Mouse (Mus musculus) thymus, postnatal 4 days (tissue): ENCODE measurements around the gene Isoc2a.
A peak's percentile ranks its signal among the peaks of the same experiment; 100 is the strongest.
"Not testable (repeated sequence)": the region's sequence is repeated elsewhere in the genome, so short reads cannot be mapped to it uniquely, and the experiment has no call there.

Experiments used
- DNase-seq: peaks from one replicate; pipeline ENCODE4 v3.0.0; 2021

The Isoc2a gene

DNA sequence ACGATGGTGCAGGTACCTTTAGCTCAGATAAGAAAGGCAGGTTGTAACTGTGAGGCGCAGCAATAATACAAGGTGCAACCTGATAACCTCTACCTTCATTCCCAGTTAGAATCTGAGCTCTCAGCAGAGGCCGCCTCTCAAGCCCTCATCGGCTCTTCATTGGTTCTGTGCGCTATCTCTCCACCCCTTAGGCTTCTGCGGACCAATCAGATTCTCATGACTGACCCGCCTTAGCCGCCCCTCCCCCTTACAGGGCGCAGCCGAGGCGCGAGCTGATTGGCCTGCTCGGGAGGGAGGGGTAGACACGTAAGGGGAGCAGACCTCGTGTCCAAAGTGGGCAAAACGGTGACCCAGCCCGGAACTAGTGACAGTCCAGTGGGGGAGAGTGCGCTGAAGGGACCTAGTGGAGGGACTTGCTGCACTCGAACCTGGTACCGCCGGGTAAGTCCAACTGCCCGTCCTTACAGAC lies at the start of gene Isoc2a:
TSS of gene Isoc2a (plus strand) at position 401 of the 469 bp plus-strand sequence.
- DNase-seq: peak; percentile 86

DNA sequence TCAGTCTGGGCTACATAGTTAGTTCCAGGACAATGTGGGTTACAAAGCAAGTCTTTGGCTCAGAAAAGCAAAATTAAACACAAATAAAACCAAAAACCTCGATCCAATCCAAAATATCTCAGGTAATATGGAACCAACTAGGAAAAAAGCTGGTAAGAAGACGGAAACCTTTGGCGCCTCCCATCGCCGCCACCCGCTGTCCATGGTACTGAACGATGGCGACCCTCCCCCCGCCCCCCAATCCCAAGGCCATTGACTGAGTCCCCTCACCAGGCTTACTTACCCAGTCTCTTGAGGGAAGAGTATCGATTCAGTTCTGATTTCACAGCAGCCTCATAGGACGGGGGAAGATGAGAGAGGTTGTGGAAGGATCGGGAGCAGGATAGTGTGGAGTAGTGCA lies 46.5 kb upstream of the Isoc2a start:
- DNase-seq: no peak

DNA sequence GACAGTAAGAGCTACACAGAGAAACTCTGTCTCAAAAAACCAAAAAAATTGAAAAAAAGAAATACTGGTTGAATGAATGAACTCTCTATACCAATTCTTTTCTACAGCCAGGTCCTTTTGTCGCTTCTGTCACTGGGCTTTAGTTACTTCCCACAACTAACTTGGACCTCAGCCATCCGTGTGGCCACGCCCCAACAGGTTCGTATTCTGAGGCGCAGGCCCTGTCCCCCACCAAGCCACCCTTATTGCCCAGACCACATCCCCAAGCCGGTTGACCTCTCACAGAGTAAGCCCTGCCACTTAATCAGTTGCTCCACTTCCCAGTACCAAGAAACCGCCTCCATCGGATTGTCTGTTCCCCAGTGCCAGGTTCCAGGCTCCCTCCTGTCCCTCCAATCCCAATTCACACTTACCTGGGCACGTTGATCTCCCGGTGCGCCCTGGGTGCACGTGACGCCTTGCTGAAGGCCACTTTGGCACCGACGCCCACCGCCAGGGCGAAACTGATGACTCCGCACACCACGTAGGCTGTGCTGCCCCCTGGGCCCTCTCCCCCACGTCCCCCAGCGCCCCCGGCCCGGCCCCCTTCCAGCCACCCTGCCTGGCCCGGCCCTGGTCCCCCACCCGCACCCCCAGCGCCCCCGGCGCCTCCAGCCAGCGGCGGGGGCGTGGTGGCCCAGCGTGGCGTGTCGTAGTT lies 41.2 kb upstream of the Isoc2a start:
- no peak for DNase-seq

DNA sequence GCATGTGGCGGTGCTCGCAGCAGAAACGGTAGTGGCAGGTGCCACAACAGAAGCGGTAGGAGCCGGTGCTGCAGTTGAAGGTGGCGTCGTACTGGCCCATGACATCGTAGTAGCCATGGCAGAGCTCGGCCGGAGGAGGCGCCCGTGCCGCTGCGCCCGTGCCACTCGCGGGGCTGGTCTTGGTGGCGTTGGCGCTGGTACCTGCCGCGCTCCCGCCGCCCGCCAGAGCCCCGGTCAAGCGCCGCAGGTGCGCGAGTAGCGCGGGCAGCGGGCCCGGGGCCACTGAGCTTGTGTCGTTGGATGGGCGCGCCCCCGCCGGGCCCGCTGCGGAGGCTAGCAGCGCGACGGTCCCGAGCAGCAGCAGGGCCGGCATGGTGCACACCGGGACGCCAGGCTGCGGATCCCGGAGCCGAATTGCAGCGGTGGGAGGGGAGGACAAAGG lies 40.6 kb upstream of the Isoc2a start:
- DNase-seq: peak; percentile 77

DNA sequence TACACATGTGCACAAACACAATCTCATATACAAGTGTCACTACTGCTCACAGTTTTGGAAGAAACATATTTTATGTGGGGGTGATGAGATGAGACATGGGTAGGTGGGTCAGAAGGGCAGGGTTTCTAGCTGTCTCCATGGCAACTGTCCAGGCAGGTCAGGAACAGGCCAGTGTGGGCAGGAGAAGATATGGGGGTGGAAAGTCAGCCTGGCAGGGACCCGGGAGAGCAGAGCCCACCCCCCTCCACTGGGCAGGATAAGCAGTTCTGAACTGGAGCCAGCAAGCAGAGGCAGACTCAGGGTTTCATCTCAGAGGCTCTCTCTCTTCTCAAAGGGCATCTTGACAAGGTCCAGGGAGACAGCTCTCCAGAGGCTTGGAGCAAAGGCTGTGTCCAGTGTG lies 39.3 kb upstream of the Isoc2a start:
- no peak for DNase-seq

DNA sequence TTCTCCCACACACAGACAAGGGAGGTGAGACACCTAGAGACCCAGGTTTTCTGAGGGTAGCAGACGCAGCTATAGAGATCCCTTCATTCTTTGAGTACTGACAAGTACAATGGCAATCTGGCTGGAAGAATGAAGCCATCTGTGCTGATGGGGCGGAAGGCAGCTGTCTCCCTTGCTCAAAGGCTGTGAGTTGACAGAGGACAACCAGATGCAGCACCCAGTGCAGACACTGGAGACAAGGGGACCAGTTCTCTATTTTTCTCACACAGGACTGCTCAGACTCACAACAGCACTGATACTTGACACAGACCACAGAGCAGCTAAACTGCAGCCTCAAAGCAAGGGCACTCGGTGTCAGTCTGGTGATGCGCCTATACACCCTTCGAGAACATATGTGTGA lies 34.9 kb upstream of the Isoc2a start:
- DNase-seq: no peak

DNA sequence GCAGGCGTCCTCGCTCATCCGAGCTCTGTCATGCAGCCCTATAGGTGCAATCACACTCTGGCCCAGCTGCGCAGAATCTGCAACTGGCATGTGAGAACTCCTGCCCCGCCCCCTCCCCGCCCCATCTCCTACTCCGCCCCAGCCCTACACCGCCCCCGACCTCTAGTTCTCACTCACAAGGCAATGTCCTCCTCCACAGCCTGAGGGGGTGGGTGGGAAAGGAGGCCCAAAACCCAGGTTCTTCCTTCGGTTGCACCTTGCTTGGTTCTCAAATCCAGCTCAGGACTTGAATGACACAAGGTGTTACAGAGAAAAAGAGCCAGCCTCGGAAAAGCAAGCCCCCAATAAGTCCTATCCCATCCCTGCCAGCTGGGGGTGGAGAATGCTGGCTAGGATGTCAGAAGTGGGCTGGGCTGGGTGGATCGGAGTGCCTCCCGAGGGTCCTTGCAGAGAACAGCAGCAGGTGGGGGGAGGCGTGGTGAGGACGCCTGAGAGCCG lies 34.3 kb upstream of the Isoc2a start:
- peak; percentile 60 for DNase-seq

DNA sequence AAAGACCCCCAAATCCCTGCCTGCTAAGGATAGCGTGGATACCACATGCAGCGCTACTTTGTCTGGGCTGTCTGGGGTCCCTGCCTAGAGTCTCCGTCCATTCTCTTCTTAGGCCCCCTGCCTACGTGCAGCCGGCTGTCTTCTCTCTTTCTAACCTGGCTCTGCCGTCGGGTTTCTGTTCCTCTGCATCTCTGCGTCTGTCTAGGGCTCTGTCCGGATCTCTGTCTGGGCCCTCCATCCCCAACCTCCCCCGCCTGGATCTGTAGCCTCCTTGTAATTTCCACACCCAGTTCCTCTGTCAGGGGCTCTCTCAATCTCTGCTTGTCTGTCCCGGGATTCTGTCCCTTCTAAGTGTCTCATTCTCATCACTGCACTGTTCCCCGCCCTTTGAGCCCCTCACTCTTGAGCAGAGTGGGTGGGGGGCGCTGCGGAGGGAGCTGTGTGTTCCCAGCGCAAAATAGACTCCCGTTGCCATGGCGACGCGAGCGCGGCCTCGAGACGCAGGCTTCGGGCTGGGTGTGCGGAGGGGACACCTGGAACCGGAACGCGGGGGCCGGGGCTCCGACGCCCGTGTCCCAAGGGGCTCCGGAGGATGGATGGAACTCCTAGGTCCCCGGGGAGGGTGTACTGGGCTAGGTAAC lies 33.2 kb upstream of the Isoc2a start:
- DNase-seq: peak; percentile 49

DNA sequence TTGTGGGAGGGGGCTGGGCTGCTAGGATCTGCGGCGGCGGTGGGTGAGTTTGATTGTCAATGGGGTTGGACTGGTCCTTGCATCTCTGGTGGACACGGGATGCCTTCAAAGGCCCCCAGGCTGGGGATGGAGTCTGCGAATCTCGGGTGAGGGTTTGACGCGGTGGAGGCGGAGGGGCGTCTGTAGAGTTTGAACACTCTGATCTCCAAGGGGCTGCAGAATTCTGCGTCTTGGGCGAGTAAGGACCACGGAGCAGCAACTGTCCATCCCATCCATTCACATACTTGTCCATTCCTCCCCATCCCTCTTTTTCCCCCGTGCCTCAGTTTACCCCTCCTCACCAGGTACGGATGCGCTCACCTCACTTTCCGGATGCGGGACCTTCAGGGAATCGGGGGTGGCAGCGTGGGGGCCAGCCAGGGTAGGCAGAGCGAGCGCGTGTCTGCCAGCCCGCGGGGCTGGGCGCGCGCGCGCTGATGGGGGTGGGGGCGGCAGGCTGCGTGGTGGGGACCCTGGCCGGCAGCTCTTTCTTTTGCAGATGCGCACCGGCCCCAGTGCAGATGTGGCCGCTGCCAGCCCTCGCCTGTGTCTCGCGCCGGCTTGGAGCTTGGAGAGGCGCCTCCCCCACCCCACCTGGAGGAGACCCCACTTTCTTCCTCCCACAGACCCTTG lies 32.6 kb upstream of the Isoc2a start, which contains the start of gene Shisa7:
TSS of gene Shisa7 (minus strand) at position 452 of the 672 bp plus-strand sequence.
- no peak for DNase-seq

DNA sequence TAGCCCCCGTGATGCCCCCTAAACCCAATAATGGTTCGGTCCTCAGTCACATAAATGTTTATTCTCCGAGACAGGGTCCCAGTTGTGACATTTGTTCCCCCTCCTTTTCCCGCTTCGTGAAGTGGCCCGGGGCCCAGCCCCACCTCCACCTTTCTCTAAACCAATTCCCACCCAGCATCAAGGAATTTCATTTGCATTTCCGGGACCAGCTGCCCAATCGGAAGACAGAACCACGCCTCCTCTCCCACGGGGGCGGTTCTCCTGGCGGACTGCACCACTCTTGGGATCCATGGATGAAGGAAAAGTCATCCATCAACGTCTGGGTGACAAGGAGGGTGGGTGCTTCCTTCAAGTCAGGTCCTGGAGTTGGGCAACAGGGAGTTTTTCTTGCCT lies 32.0 kb upstream of the Isoc2a start:
- DNase-seq: peak; percentile 26

DNA sequence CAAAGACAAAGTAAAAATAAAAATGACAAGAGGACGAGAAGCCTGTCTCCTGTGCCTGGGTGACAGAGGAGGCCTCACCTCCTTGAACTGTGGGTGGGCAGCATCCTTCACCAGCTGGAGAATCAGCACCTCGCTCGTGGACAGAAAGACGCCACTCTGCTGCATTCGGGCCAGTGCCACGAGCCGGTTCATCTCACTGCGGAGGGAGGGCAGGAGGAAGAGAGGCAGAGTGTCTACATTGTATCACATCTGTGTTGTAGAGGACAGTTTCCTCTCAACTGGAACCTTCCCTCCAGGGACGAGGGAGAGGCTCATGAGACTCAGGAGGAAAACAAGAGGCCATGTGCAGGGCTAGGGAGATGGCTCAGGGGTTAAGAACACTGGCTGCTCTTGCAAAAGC lies 27.6 kb upstream of the Isoc2a start:
- no peak for DNase-seq

DNA sequence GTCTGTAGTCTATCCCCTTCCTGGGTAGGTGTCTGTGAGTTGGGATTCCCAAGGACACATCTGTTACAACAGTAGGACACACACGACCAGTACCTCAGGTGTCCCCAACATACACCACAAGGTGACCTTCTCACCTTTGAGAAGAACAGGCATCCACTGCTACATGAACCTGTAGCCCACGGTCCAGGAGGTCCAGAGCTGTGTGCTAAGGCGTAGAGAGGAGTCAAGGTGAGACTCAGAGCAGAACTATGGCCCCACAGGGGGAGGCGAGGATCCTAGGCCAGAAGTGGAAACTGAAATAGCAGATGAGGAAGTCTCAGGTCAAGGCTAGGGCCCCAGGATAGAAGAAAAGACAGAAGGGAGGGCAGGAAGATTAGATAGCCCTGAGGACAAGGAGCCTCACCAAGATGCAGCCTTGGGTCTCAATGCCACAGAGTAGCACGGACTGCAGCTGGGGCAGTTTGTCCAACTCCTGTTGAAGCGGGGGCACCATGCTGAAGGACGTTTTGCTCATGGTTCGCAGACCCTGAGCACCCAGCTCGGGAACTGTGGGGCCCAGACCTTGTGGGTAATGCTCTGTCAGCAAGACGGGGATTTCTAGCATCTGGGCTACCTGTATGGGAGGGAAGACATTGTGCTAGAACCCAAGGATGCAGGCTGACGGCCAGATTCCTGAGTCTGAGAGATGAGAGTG lies 26.2 kb upstream of the Isoc2a start:
- no peak for DNase-seq

DNA sequence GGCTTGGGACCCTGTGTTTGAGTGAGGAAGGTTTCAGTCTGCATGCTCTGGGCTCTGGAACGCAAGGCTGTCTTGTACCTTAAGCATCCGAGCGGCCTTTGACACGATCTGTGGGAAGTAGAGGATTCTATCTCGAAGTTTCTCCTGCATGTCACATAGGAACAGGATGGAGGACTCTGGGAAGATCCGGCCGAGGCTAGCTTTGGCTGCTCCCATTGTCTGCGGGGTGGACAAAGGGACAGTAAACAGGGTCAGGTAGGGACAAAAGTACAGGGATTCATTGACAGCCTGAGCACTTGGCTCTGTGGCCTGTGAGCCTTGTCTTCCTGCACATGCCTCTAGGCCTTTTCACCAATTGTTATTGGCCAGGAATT lies 25.7 kb upstream of the Isoc2a start:
- no peak for DNase-seq

DNA sequence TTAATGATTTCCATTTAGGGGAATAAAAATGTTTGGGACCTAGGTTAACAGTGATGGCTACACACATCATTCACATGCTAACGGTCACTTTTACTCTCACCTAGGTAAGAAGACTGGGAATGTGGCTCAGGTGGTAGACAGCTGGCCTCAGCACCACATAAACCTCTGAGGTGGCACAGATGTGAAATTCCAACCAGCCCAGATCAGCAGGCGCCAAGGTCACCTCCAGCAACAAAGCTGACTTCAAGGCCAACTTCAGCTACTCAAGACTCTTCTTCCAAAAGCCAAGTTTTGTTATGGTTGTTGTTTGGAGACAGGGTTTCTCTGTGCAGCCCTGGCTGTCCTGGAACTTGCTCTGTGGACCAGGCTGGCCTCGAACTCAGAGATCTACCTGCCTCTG lies 23.3 kb upstream of the Isoc2a start:
- no peak for DNase-seq

DNA sequence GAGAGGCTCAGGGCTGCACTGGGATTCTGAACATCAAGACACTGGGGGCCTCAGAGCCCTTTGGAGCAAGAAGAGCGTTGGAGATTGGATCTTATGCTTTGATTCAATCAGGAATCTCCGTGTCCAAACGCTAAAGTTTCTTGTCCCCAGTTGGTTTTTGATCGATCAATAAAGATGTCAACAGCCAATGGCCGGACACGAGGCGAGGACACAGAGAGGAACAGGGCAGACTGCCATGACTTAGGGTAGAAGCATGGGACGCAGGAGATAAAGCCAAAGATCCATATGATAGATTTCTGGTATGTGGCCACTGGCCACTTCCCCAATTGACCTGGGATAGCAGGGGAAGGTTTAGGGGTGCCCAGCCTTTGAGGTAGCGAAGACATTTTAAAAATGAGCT lies 20.4 kb upstream of the Isoc2a start:
- DNase-seq: no peak

DNA sequence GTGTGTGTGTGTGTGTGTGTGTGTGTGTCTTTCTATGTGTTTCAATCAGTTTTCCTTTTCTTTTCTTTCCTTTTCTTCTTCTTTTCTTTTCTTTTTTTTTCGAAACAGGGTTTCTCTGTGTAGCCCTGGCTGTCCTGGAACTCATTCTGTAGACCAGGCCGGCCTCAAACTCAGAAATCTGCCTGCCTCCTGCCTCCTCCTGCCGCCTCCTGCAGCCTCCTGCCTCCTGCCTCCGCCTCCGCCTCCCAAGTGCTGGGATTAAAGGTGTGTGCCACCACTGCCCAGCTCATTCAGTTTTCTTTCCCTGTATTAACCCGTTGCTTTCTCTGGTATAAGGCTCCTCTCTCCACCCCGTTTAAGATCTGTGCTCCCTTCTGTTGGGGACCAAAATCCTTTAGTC lies 19.6 kb upstream of the Isoc2a start:
- peak; percentile 61 for DNase-seq

DNA sequence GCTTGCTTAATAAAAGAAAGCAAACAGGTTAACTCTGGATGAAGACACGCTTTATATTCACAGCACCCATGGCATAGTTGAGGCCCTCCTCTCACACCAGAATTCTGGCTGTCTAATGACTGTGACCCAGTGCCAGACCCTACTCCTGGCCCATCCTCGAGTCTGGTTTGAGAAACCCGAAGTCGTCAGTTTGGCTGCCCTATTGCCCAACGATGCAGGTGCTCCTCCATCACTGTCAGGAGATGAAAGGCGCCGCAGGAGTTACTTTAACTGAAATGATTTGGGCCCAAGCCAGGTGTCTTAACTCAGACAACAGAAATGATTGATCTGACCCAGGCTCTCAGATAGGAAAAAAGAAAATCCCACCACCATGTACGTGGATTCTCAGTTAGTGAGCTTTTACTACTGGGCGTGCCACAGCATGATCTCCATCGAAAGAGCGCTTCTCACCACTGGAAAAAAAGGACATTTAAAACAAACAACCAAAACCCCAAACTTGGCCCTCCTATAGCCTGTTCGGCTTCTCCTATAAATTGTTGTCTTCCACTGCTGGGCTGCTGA lies 17.5 kb upstream of the Isoc2a start:
- no peak for DNase-seq

DNA sequence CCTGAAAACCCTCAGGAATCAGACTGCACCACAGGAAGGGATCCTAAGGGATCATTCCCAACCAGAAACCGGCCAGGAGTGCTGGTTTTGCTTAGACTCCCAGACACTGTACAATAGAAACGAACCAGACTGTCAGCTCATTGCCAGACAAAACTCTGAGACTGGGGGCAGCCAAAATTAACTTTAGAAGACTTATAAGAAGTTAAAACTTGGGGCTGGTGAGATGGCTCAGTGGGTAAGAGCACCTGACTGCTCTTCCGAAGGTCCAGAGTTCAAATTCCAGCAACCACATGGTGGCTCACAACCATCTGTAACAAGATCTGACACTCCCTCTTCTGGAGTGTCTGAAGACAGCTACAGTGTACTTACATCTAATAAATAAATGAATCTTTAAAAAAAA lies 16.0 kb upstream of the Isoc2a start:
- DNase-seq: not testable (repeated sequence)

DNA sequence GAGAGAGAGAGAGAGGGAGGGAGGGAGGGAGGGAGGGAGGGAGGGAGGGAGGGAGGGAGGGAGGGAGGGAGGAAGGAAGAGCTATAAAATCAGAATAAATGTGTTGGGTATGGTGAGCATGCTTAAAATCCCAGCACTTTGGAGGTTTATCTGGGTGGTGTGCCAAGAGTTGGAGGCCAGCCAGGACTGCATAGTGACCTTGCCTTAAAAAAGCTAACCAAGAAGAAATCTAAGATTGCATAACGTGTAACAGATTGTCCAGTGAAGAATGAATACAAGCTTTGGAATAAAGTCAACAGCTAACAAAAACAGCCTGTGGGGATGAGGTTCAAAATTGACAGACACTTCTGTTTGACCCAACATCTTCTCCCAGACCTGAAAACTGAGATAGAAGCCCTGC lies 13.9 kb upstream of the Isoc2a start:
- no peak for DNase-seq

DNA sequence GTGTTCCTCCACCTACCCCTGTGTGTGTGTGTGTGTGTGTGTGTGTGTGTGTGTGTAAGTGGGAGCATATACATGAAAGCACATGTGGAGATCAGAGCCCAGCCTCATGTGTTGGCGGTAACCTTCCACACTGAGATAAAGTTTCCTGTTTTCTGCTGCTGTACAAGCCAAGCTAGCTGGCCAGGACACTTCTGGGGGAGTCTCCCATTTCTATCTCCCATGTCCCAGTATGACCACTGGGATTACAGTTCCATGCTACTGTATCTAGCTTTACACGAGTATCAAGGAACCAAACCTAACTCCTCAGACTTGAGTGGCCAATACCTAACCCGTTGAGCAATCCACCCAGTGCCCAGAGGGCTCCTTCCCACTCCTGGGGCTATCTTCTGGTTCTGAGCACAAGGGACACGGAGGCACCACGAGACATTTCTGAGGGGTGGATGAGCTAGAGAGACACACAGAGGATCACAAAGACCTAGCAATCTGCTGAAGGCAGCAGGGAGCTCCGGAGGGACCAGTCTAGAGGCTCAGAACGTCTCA lies 13.3 kb upstream of the Isoc2a start:
- DNase-seq: no peak

DNA sequence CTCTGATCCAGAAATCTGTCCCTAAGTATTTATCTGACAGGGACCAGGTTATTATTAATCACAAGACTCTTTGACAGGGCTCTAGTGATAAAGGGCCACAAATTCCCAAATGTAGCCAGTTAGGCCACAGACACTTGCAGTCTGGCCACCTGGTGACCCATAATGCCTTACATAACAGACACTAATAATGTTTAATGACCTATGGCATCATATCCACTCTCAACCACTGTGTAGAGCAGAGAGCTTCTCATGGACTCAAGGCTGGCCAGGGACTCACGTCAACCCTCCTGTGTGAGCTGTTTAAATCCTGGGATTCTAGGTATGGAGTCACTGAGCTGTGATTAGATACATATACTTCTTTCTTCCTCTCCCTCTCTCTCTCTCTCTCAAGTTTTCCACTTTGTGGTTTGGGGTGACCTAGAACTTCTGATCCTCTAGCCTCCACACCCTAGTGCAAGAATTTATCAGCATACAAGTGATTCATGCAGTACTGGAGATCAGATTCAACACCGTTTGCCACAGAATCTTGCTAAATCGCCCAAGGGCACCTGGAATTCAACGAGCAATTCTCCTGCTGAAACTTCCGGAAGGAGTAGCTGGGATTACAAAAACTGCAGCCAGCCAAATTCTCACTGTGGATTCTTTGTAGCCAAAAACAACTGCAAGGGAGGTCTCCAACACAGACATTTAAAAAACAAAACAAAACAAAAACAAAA lies 12.7 kb upstream of the Isoc2a start:
- no peak for DNase-seq

DNA sequence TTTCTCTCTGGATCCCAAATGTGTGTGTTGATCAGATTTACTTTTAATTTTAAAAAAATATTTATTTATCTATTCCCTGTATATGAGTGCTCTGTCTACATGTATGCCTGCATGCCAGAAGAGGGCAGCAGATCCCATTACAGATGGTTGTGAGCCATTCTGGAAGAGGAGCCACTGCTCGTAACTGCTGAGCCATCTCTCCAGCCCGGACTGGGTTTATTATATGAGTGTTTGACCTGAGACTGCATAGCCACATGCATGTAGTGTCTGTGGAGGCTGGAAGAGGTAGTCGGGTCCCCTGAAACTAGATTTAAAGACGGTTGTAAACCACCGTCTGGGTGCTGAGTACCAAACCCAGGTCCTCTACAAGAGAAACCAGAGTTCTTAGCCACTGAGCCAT lies 11.9 kb upstream of the Isoc2a start:
- DNase-seq: peak; percentile 64
